Mouse (Mus musculus): ENCODE data around the gene Rhot1.
"Not testable (repeated sequence)": the region's sequence is repeated elsewhere in the genome, so short reads cannot be mapped to it uniquely, and the experiment has no call there.

The Rhot1 gene

DNA sequence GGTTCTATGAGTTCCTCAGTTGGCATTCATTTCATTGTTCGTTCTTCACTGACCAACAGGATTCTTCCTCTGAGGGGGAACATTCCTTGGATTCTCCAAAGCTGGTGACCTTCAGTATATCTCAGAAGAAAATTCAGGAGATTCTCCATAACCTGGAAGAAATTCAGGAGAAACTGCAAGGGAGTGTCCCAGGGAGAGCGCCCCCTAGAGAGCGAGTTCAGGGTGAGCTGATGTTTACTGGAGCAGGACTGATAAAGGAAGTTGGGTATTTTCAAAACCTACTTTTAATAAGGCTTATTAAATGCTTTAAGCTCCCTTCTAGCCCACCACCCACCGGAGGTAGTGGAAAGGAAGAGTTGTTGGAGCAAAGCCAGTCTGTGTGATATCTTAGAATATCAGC lies 15.0 kb upstream of the Rhot1 start:
- DNase-seq (ENCODE audit: low read depth, low spot score), result peak; percentile 77

DNA sequence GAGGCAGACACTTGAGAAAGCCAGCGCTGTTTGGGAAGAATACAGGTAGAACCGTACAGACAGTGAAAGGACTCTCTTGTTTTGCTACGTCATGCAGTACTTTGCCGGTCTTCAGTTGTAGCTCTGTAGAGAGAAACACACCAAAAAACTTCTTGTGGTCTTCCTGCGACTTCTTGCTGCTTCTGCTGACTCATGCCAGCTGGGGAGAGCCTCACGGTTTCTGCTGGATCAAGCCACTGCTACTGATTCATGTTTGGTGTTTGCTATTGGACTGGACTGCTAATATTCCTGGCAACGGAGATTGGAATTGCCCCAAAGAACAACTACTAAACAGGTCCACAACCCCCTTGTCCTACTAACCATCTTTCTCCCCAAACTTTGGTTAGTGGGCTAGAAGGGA lies 12.5 kb upstream of the Rhot1 start:
- DNase-seq (ENCODE audit: low read depth, low spot score), result peak; percentile 36

DNA sequence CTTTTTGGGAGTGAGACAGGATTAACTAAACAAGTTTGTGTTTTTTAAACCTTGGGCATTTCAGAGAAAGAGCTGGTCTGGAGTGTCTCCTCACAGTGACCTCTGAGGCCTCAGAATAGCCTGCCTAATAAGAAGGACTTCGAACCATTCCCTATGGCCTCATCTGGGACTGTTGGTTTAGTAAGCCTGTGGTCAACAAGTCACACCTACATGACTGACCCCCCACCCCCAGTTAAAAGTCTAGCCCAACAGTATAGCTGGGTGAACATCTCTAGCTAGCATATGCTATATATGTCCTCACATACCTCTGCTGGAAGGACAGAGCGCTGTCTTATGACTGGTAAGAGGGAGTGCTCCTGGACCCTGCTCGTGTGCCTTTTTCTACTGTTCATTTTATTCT lies 9.5 kb upstream of the Rhot1 start:
- DNase-seq (ENCODE audit: low read depth, low spot score), result no peak

DNA sequence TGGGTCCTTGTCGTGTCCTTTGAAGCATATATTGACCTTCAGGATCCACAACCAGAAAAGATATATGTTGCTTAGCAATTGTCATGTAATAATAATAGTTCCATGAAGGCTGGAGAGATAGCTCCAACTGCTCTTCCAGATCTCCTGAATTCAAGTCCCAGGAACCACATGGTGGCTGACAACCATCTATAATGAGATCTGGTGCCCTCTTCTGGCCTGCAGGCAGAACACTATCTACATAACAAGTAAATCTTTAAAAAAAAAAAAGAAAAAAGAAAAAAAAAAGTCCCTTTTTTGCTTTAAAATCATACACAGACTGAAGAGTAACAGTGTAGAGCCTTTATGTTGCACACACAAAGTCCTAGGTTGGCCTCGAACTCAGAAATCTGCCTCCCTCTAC lies 9.0 kb upstream of the Rhot1 start:
- peak; percentile 64 for DNase-seq (ENCODE audit: low read depth, low spot score)

DNA sequence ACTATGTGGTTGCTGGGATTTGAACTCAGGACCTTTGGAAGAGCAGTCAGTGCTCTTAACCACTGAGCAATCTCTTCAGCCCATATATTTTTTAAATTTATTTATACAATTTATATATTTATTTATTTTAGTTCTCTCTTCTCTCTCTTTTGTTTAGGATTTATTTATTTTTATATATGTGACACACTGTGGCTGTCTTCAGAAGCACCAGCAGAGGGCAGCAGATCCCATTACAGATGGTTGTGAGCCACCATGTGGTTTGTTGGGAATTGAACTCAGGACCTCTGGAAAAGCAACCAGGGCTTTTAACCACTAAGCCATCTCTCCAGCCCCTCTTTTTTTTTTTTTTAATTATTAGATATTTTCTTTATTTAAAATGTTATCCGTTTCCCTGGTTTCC lies 8.5 kb upstream of the Rhot1 start:
- DNase-seq (ENCODE audit: low read depth, low spot score), result peak; percentile 77

DNA sequence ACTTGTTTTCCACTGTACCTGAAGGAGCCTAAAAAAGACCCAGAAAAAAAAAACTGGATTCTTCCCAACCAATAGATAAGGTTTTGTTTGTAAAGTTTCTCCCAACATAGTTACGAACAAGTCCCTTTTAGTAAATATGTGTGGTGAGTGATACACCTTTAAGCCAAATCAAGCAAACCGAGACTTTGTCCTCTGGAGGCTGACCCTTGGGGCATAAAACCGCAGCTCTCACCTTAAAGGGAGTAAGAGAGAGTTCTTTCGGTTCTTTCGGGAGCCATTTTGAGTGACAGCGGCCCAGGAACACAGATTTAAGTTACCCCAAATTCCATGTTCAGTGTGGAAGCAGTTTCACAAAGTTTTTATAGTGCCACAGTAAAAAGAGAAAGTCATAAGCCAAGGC lies 6.5 kb upstream of the Rhot1 start:
- DNase-seq (ENCODE audit: low read depth, low spot score), result no peak

DNA sequence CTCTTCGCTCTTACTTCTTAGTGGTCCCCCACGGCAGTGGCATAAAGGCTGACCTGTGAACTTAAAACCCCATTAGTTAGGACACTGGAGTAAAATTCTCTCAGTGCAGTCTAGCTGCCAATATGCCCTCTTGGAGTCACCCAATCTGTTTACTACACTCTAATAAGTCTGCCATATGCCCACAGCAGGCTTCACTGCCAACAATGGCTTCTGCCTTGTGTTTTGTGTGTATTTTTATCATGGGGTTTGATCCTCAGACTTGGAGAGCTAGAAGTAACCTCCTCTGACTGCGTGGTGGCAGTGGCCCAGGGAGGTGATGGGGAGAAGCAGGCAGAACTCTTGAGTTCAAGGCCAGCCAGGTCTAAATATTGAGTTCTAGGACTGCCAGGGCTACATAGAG lies 4.8 kb upstream of the Rhot1 start:
- DNase-seq (ENCODE audit: low read depth, low spot score), result no peak

DNA sequence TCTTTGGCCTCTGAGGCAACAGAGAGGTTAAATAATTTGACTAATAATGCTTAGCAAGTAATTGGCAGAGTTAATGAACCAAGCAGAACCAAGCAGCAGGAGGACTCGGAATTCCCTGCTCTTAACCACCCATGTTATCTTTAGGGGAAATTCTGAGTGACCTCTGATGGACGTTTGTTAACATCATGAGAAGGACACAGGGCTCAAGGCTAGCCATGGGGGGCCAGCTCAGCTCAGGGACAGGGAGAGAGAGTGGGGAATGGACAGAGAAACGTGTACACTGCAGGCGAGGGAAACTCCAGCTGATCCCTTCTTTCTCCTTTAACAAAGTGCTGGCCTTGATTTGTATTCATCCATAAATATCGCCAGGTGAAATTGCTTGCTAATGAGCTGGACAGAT lies 3.9 kb upstream of the Rhot1 start:
- no peak for DNase-seq (ENCODE audit: low read depth, low spot score)

DNA sequence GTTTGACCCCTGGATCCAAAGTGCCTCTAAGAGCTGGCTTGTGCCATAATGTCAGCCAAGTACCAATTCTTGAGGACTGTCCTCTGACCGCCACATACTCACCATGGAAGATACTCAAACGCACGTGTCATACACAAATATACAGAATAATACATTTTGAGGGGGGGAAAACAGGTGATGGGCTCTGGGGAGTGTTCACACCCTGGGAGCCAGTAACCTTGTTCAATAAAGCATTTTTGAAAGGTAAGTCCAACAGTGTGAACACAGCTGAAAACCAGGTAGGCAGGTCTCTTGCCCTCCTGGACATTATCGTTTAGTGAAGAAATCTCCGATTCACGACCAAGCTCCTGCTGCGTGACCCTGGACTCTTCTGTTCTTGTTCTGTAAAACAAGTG lies 357 bp upstream of the Rhot1 start:
- DNase-seq (ENCODE audit: low read depth, low spot score), result no peak

DNA sequence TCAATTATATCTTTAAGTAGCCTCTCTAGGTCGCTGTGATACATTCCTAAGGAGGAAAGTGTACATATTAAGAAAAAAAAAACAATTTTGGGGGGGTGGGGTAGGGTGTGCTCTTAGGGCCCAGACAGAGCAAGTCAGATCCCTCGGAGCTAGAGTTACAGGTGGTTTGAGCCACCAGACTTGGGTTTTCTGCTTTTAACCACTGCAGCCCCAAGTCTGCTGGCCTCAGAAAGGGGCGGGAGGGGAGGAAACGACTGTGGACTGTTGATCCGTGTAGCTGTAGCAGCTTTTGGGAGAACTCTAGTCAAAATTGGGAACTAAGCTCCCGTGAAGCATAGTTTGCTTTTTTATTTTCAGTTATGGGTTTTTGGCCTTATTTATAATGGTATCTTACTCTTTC lies 1.5 kb downstream of the Rhot1 start:
- no peak for DNase-seq (ENCODE audit: low read depth, low spot score)

DNA sequence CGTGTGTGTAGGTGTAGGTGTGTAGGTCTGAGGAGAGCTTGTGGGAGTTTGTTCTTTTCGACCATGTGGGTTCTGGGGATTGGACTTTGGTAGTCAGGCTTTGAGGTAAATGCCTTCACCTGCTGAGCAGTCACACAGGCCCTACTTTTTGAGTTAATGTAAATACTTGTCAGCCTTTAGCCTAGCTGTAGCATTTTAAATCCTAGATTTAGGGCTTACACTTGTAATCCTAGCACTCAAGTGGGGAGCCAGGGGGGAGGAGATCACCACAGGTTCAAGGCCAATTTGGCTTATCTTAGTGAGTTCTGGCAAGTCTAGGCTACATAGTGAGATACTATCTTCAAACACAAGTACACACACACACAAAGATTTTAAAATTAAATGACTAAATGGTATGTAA lies 3.5 kb downstream of the Rhot1 start:
- no peak for DNase-seq (ENCODE audit: low read depth, low spot score)

DNA sequence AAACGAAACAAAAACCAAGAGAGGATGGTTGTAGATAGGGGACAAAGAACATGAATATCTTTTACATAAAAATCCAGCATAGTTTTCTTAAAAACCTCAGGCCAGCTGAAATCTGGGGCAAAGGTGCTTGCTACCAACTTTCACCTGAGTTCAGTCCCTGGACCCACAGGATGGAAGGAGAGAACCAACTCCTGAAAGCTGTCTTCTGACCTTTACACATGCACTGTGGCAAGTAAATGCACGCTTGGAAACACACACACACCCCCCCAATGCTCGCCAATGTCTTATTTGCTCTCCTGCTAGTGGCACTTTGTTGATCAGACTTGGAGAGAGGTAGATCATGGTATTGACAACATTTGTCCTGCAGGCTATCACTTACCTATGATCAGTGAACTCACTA lies 6.5 kb downstream of the Rhot1 start:
- no peak for DNase-seq (ENCODE audit: low read depth, low spot score)

DNA sequence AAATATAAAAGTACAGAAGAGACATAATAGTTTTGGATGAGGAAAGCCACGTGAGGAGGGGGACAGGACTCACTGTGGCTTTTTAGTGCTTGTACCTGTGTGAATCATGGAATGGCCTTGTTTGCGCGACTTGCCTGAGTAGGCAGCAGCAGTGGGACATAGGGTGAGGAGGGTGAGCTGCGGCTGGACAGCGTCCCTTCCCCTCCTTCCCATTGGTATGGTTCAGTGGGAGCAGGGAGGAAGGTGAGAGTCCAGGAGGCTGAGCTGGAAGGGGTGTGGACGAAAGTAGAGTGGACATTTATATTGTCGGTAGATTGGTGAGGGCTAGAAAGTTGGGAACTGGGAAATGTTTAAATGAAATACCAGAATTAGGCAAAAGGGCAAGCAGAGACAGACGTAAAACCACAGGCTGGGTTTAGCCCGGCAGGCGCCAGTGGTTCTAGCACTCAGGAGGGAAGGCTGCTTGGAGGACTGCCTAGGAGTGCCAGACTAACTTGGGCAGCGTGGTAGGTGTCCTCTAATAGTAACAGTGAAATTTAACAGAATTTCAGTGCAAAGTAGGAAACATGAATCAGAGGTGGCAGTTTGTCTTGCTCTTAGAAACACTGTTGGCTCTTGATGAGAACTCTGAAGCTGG lies 10.0 kb downstream of the Rhot1 start:
- no peak for DNase-seq (ENCODE audit: low read depth, low spot score)

DNA sequence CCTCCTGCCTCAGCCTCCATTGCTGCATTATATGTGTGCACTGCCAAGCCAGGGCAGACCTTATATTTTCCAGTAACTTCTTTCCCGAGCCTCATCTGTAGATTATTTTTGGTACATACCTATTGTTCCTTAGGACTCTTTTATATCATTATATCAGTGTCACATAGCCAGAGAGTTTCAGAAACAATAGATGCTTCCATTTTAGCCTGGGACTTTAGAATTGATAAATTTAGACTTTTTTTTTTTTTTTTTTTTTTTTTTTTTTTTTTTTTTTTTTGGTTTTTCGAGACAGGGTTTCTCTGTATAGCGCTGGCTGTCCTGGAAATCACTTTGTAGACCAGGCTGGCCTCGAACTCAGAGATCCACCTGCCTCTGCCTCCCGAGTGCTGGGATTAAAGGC lies 21.2 kb downstream of the Rhot1 start:
- not testable (repeated sequence) for DNase-seq (ENCODE audit: low read depth, low spot score)

DNA sequence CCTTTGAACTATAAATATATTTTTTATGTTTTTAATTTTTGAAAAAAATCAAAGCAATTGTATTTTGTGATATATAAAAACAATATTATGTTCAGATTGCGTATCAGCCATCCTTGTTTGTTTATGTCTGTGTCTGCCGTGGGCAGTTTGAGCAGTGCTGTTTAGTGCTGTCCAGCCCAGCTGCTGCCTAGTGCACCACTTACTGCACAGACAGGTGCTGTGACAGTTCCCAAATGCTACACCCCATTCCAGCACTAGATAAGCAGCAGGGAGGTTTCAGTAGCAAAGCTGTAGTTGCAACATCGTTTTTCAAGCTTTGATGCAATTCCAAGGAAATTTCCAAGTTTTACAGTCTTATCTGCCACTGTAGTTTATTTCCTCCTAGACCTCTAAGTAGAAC lies 28.5 kb downstream of the Rhot1 start:
- no peak for DNase-seq (ENCODE audit: low read depth, low spot score)

DNA sequence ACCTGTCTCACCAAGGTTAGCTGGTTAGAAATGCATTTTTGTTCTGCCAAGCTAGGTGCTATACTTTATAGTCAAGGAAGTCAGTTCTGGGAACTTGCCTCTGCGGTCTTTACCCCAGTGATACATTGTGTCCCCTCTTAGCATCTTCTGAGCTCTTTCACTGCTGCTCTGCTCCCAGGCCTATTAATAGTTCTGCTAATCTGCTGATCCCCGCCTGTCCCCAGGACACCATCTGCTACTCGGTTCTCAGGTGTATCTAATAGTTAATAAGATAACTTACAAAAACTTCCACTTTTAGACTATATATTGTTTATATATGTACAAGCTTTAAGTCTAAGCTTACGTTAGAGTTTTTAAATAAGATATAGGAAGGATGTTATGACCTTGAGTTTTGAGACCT lies 29.5 kb downstream of the Rhot1 start:
- no peak for DNase-seq (ENCODE audit: low read depth, low spot score)

DNA sequence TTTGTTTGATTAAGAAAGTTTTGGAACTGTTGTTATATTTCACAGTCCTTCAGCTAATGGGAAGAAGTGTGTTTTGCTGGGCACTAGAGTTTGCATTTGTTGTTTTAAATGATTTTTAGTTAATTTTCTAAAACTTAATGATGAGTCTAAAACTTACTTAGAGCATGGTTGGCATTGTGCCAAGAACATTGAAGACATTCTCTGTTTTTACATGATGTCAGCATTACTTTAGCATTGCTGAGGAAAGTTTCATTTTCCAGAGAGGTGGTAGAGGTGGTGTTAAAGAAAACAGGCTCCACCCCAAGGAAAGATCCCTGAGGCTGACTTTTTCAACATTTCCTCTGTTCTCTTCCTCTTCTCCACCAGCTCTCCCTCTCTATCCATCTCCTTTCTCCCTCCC lies 38.2 kb downstream of the Rhot1 start:
- DNase-seq (ENCODE audit: low read depth, low spot score), result no peak

DNA sequence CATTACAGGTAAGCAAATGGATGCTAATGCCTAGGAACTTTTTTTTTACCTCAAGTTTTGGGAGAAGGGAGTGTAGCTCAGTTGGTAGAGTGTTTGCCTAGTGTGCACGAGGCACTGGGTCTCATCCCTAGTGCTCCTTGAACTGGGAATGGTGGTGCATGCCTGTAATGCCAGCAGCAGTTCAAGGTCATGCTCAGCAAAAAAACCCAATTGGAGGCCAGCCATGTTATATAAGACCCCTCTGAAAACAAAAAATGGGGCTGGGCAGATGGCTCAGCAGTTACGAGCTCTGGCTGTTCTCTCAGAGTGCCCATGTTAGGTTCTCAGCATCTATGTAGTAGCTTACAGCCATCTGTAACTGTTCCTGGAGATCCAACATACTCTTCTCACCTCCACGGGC lies 39.7 kb downstream of the Rhot1 start:
- no peak for DNase-seq (ENCODE audit: low read depth, low spot score)

DNA sequence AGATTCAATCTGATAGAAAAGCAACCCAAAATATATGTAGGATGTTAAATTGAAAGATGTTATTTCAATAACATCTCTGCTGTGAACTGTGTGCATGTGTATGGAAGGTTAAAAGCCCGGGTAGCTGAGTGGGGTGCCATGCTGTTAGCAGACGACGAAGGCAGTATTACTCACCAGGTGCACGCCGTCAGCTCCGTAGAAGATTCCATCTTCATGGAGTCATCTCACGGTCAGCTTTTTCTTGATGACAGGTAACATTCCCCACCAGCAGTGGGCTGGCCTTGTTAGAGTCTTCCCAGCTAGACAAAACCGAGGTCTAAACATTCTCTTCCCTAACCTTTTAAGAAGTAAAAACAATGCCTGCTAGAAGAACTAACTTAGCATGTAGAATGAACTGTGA lies 55.3 kb downstream of the Rhot1 start:
- no peak for DNase-seq (ENCODE audit: low read depth, low spot score)

DNA sequence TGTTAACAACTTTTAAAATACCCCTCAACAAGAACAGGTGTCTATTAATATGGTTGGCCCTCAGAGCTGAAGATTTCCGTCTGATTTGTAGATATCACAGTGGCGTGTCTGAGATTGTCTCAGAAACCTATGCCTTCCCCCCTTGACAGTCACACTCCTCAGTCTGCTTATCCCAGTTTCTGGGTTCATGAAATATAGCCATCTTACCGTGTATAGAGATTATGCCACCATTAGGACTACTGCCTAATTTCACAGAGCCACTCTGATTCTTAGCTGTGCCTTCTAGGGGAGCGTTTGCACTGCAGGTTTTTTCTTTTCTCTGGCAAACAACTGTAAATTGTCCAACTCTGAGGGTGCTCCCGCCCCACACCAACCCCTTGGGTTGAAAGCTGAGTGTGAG lies 62.3 kb downstream of the Rhot1 start:
- DNase-seq (ENCODE audit: low read depth, low spot score), result no peak

DNA sequence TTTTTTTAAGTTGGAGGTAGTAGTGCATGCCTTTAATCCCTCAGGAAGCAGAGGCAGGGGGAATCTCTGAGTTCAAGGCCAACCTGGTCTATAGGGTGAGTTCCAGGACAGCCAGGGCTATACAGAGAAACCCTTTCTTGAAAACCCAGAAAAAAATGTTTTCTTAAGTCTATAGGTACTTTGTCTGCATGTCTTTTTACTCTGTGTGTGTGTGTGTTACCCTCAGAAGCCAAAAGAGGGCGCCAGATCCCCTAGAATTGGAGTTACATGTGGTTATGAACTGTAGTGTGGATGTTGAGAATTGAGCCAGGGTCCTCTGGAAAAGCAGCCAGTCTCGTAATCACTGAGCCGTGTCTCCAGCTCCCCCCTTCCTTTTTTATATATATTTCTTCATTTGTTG lies 66.2 kb downstream of the Rhot1 start:
- peak; percentile 82 for DNase-seq (ENCODE audit: low read depth, low spot score)

DNA sequence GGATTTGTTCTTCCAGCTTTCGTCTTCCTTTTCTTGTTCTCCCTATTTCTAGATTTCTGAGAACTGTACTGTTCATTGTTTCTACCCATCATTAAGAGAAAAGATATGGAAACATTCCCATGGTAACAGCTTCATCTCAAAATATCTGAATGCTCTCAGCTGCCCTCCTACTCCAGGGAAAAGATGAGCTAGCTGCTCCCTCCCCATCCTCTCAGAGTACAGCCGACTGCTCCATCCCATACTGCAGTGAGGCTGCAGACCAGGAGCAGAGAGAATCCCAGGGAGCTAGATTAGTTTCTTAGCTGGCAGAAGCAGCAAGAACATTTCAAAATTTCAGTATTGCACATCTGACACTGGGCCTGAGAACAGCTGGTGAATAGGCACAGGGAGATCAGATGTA lies 69.2 kb downstream of the Rhot1 start:
- no peak for DNase-seq (ENCODE audit: low read depth, low spot score)

DNA sequence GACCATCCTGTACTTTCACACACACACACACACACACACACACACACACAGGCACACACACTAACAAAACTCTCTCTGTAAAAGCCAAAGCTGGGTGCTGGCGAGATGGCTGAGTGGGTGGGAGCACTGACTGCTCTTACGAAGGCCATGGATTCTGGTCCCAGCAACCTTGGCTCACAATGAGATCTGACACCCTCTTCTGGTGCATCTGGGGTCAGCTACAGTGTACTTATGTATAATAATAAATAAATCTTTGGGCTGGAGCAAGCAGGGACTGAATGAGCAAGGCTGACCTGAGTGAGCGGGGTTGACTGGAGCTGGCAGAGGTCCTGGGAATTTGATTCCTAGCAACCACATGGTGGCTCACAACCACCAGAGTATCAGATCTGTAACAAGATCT lies 75.0 kb downstream of the Rhot1 start:
- no peak for DNase-seq (ENCODE audit: low read depth, low spot score)

DNA sequence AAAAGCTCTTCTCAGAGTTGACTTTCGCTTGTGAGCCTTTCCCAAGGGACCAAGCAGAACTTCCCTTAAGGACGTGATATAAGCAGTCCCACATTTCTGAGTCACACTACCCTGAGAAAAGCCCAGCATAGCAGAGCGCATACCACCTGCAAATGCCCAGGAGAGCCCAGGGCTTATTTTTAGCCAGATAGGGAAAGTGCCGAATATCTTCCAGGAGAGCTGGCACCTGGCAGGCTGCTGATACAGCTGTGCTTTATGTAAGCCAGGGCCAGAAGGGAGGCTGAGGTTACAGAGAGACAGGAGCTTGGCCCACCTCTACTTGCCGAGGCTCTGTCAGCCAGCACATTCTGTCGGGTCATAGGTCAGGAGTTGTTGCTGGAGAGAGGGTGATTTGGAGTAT lies 75.8 kb downstream of the Rhot1 start:
- no peak for DNase-seq (ENCODE audit: low read depth, low spot score)

DNA sequence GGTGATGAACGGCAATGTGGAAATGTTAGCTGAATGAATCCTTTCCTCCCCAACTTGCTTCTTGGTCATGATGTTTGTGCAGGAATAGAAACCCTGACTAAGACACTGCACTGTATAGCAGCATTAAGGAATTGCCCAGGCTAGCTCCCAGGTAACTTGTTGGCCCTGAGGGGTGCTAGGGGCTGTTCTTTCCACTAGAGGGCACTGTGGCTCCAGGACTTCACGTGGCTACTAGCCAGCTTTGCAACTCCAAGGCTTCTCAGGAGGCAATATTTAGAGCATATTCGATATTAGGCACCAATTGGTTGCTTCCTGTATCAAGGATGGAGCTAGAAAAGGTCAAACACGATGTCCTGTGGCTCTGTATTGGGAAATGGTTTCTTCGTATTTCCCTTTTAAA lies 78.3 kb downstream of the Rhot1 start:
- DNase-seq (ENCODE audit: low read depth, low spot score), result peak; percentile 84
